Mouse (Mus musculus) hindbrain, embryonic 13.5 days (tissue): Measurements from ENCODE around the gene Bhlha9. TPM values are rescaled to one million over a fixed set of nuclear protein-coding genes. Genes with fewer than 3 reads are reported as not detected.

Experiments used
- ATAC-seq: fragments of 200-750 bp; cut with Nextera tagmentation; 2 replicates; pipeline ENCODE4 v1.8.0; 2017; ENCODE audit warnings: moderate TSS enrichment; ENCODE audit not compliant: low FRiP score
- H3K27ac ChIP-seq: fragments of 300-500 bp; sonication (generic); 2 replicates; pipeline ENCODE4 v1.5.1; 2015; ENCODE audit warnings: inconsistent platforms, mild to moderate bottlenecking, moderate library complexity
- H3K27me3 ChIP-seq: fragments of 300-500 bp; sonication (generic); 2 replicates; pipeline ENCODE4 v1.6.1; 2015; ENCODE audit warnings: mild to moderate bottlenecking, inconsistent platforms
- H3K36me3 ChIP-seq: fragments of 300-500 bp; sonication (generic); 2 replicates; pipeline ENCODE4 v1.6.1; 2015; ENCODE audit warnings: mild to moderate bottlenecking, inconsistent platforms
- H3K4me1 ChIP-seq: fragments of 300-500 bp; sonication (generic); replicated peaks from 2 replicates; pipeline ENCODE4 v1.6.1; 2015; ENCODE audit warnings: inconsistent platforms
- H3K4me2 ChIP-seq: fragments of 300-500 bp; sonication (generic); 2 replicates; pipeline ENCODE4 v1.6.1; 2015; ENCODE audit warnings: inconsistent platforms, mild to moderate bottlenecking, moderate library complexity
- H3K4me3 ChIP-seq: fragments of 300-500 bp; sonication (generic); 2 replicates; pipeline ENCODE4 v1.5.1; 2015; ENCODE audit warnings: mild to moderate bottlenecking, inconsistent platforms
- H3K9ac ChIP-seq: fragments of 300-500 bp; sonication (generic); 2 replicates; pipeline ENCODE4 v1.6.1; 2015; ENCODE audit warnings: mild to moderate bottlenecking, inconsistent platforms
- H3K9me3 ChIP-seq: fragments of 300-500 bp; sonication (generic); 2 replicates; pipeline ENCODE4 v1.6.1; 2016; ENCODE audit warnings: inconsistent platforms
- WGBS: fragments of 180-500 bp; shearing (Covaris S2); methylation state at CpG from one replicate; pipeline ENCODE4 v1.1.7; 2015; 5-methylcytosine and 5-hydroxymethylcytosine counted together
- polyA plus RNA-seq: library from polyadenylated mRNA; unstranded; fragments of >200 nt; fragmentation: Nextera tagmentation; extraction: Ambion mirVana; gene quantifications from 2 replicates; pipeline ENCODE4 v1.2.1, GENCODE M21; 2015

Bhlha9 gene
- polyA plus RNA-seq, 1 experiment from 2014 or later, result 0.60 TPM

GRCm38 (mm10) chr11:76717000-76717399 is 44.7 kb downstream of the Bhlha9 start:
- WGBS, result 84% methylated on average over 4 of the region's 4 CpGs
- H3K27ac ChIP-seq, result no peak overlapping the region
- H3K9me3 ChIP-seq, result no peaks in the 10 kb centered on the region
- no peak for ATAC-seq
- H3K9ac ChIP-seq, result no peak overlapping the region
- H3K4me2 ChIP-seq, result no peak overlapping the region
- no peaks in the 10 kb centered on the region for H3K36me3 ChIP-seq
- H3K27me3 ChIP-seq, result 0 out of 2 replicates have a peak, but pooled peaks cover 4% of the 10 kb centered on the region
- H3K4me3 ChIP-seq, result no peak overlapping the region
- no peaks in the 10 kb centered on the region for H3K4me1 ChIP-seq

Other genes starting within 250 kb of the Bhlha9 start
- 98.2 and 98.3 TPM in 2 replicates for gene Abr, start 50.2 kb upstream of the Bhlha9 start, polyA plus RNA-seq
- gene Trarg1, start 7.3 kb downstream of the Bhlha9 start, polyA plus RNA-seq, result 0.32 and 0.47 TPM in 2 replicates
- 23.0 and 23.6 TPM in 2 replicates for gene Gosr1, start 91.1 kb downstream of the Bhlha9 start, polyA plus RNA-seq
- gene Cpd, start 174.5 kb downstream of the Bhlha9 start, polyA plus RNA-seq, result 5.7 and 6.2 TPM in 2 replicates
- gene Tmigd1, start 229.7 kb downstream of the Bhlha9 start, polyA plus RNA-seq, result not detected in 2 replicates